Mouse (Mus musculus) midbrain, embryonic 12.5 days (tissue): ENCODE measurements around the gene Kcnj9. TPM values are rescaled to one million over a fixed set of nuclear protein-coding genes. Genes with fewer than 3 reads are reported as not detected.

Source experiments
- ATAC-seq: fragments of 200-750 bp; cut with Nextera tagmentation; 2 replicates; pipeline ENCODE4 v1.8.0; 2017; ENCODE audit warnings: low read depth, moderate TSS enrichment, moderate library complexity; ENCODE audit not compliant: low FRiP score
- H3K27ac ChIP-seq: fragments of 300-500 bp; sonication (generic); replicated peaks from 2 replicates; pipeline ENCODE4 v1.5.1; 2016; ENCODE audit warnings: mild to moderate bottlenecking
- H3K27me3 ChIP-seq: fragments of 300-500 bp; sonication (generic); 2 replicates; pipeline ENCODE4 v1.6.1; 2016; ENCODE audit warnings: mild to moderate bottlenecking
- H3K36me3 ChIP-seq: fragments of 300-500 bp; sonication (generic); 2 replicates; pipeline ENCODE4 v1.6.1; 2016
- H3K4me1 ChIP-seq: fragments of 300-500 bp; sonication (generic); 2 replicates; pipeline ENCODE4 v1.6.1; 2016
- H3K4me2 ChIP-seq: fragments of 300-500 bp; sonication (generic); replicated peaks from 2 replicates; pipeline ENCODE4 v1.6.1; 2016; ENCODE audit warnings: mild to moderate bottlenecking, moderate library complexity
- H3K4me3 ChIP-seq: fragments of 300-500 bp; sonication (generic); 2 replicates; pipeline ENCODE4 v1.5.1; 2016; ENCODE audit warnings: mild to moderate bottlenecking
- H3K9ac ChIP-seq: fragments of 300-500 bp; sonication (generic); replicated peaks from 2 replicates; pipeline ENCODE4 v1.6.1; 2016; ENCODE audit warnings: mild to moderate bottlenecking, moderate library complexity
- H3K9me3 ChIP-seq: fragments of 300-500 bp; sonication (generic); 2 replicates; pipeline ENCODE4 v1.6.1; 2016; ENCODE audit warnings: mild to moderate bottlenecking
- WGBS: fragments of 180-500 bp; shearing (Covaris S2); methylation state at CpG from one replicate; pipeline ENCODE4 v1.1.7; 2016; 5-methylcytosine and 5-hydroxymethylcytosine counted together
- polyA plus RNA-seq: library from polyadenylated mRNA; unstranded; fragments of >200 nt; fragmentation: Nextera tagmentation; extraction: Ambion mirVana; gene quantifications from 2 replicates; pipeline ENCODE4 v1.2.1, GENCODE M21; 2016

Gene Kcnj9
- polyA plus RNA-seq, 1 experiment from 2014 or later, result 2.7 TPM

DNA sequence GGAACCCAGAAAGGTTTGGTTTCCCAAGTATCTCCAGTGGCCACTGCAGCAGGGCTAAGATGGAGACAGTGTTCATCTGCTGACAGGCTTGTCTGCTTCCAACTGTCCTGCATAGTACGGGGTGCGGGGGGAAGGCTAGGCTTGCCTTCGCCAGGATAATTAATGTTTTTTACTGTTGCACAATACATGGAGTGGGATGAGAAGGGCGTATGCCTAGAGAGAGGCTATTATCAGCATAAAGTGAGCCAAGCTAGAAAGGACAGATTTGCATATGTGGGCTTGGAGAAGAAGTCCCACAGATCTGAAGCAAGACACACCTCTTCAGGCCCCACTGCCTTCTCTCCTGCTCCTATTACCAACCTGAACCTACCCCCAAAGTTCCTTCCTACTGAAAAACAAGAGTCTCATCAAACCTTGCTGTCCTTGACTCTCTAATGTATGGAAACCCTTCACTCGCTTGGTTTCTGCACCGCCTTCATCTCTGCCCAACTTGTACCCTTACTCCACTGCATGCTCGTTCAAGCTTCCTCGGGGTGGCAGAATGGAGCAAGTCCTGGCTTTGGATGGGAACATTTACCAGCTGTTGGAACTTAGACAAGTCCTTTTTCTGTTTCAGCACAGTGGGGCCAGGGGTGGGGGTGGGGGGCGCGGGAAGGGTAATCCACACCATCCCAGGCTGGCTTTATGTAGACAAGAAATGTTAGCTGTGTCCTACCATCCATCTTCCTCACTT lies 47.4 kb downstream of the Kcnj9 start:
- Histone ChIP-seq H3K9me3 (no peaks in the 10 kb centered on the region), H3K9ac (no peak overlapping the region), H3K4me3 (no peak overlapping the region), H3K4me2 (no peak overlapping the region), H3K4me1 (no peaks in the 10 kb centered on the region), H3K27ac (no peak overlapping the region), H3K36me3 (no peaks in the 10 kb centered on the region), H3K27me3 (peaks cover 10% of the 10 kb centered on the region; the same call in 1 of the 2 replicates)
- ATAC-seq, result no peak
- 90% methylated on average over 10 of the region's 10 CpGs for WGBS

DNA sequence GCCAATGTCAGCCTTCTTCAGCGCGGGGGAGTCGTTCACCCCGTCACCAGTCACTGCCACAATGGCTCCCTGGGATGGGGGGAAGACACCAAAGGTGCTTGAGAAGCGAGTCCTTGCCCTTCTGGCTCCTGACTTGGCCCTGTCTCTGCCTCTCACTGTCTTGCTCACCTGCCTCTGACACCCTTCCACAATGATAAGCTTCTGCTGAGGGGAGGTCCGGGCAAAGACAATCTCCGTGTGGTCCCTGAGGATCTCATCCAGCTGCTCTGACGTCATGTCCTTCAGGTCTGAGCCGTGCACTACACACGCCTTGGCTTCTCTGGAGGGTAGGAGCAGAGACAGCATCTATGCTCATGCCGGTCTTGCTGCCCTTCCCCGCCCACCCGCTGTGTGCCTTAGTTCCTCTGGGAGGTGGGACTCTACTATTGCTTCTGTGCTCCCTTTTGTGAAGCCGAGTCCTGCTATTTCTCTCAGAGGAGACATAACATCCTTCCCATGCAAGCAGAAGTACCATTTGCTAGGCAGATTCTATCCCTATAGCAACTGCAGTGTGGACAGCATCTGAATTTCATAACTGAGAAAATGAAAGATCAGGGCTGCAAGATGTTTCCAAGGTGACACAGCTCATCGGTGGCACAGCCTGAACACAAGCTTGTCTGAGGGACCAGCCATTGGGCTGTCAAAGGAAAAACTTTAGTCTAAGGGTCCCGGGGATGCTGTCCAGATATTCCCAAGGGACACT lies 49.2 kb downstream of the Kcnj9 start:
- Histone ChIP-seq H3K4me2 (no peak overlapping the region), H3K9me3 (no peaks in the 10 kb centered on the region), H3K4me3 (no peak overlapping the region), H3K9ac (no peak overlapping the region), H3K4me1 (no peaks in the 10 kb centered on the region), H3K27ac (no peak overlapping the region), H3K27me3 (peaks cover 6% of the 10 kb centered on the region; the same call in 1 of the 2 replicates), H3K36me3 (no peaks in the 10 kb centered on the region)
- no peak for ATAC-seq
- 73% methylated on average over 16 of the region's 16 CpGs for WGBS

DNA sequence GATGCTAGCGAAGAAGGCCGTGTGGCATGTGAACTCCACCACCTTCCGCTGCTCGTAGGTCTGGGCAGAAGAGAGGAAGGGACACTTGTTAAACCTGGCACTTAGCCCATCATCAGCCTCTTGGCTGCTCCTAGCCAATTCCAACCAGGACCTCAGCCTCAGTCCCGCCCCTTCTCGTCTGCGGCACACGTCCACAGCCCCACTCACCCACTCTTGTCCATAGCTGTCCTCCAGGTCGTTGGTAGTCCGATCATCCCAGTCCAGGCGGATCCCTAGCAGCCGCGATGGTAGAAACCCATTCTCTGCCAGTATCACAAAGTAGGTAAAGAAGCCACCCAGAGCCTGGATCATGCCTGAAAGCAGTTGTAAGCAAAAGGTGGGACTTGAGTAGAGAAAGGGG lies 50.8 kb downstream of the Kcnj9 start:
- Histone ChIP-seq H3K27ac (no peak overlapping the region), H3K9ac (no peak overlapping the region), H3K27me3 (peaks cover 3% of the 10 kb centered on the region), H3K9me3 (no peaks in the 10 kb centered on the region), H3K4me3 (no peak overlapping the region), H3K4me2 (no peak overlapping the region), H3K36me3 (no peaks in the 10 kb centered on the region), H3K4me1 (no peaks in the 10 kb centered on the region)
- 94% methylated on average over 13 of the region's 13 CpGs for WGBS
- no peak for ATAC-seq

DNA sequence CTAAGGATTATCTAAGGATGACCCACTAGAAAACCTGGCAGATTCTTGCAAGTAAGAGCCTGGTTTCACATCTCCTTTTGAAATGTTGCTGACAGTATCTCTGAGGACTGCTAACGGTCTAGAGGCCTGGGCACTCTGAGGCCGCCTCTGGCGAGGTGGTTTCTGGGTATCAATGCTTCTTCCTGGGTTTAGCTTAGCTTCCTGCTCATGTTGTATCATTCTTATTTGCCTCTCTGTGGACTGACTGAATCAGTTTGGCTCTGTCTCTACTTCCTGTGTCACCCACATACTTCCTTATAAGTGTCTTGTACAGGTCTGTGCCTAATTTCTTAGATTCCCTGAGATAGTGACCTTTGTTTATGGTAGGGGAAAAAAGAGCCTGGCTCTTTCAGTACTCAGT lies 51.9 kb downstream of the Kcnj9 start:
- Histone ChIP-seq H3K9me3 (no peaks in the 10 kb centered on the region), H3K36me3 (no peaks in the 10 kb centered on the region), H3K27ac (no peak overlapping the region), H3K4me3 (no peak overlapping the region), H3K9ac (no peak overlapping the region), H3K4me2 (no peak overlapping the region), H3K4me1 (no peaks in the 10 kb centered on the region), H3K27me3 (peaks cover 7% of the 10 kb centered on the region)
- no peak for ATAC-seq
- WGBS, result 82% methylated on average over 3 of the region's 3 CpGs

DNA sequence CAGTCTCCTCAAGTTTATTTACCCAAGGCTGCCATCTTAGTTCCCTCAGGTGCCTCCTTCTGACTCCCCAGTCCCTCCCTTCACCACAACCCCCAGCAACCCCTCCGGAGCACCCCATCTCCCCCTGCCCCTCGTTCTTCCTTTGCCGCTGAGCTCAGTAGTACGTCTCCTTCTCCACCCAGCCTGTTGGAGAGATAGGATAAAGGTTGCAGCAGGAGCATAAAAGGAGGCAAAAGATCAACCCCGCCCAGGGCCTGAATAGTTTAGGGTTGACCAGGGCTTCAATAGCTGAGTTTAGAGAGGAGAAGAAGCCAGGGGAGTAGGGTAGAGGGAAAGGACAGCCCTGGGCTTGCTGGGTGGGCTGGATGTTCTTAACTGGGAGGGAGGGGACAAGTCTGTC lies 54.6 kb downstream of the Kcnj9 start:
- 77% methylated on average over 5 of the region's 5 CpGs for WGBS
- H3K4me2 ChIP-seq, result no peak overlapping the region
- no peaks in the 10 kb centered on the region for H3K9me3 ChIP-seq
- peaks cover 7% of the 10 kb centered on the region for H3K27me3 ChIP-seq
- peaks cover 12% of the 10 kb centered on the region for H3K4me1 ChIP-seq
- no peak overlapping the region for H3K4me3 ChIP-seq
- no peak for ATAC-seq
- H3K9ac ChIP-seq, result no peak overlapping the region
- no peak overlapping the region for H3K27ac ChIP-seq
- no peaks in the 10 kb centered on the region for H3K36me3 ChIP-seq

DNA sequence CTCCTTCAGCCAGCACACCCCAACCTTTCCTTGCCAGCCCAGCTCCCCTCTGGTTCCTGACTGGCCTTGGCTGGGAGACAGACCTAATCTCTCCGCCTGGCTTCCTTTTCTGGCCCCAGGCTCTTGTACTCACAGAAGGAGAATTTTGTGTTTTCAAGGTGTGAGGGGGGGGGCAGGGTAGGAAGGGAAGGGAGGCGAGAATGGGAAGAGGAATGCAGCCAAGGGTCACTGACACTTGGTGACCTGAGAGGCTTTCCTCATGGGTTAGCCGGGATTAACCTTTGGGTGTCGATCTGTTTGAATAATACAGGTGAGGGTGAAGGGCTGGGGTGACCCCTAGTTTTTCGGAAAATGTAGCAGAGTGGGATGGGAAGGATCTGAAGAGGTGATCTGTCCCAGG lies 55.0 kb downstream of the Kcnj9 start:
- ATAC-seq, result no peak
- Histone ChIP-seq H3K36me3 (no peaks in the 10 kb centered on the region), H3K4me2 (no peak overlapping the region), H3K4me3 (no peak overlapping the region), H3K9me3 (no peaks in the 10 kb centered on the region), H3K27me3 (peaks cover 7% of the 10 kb centered on the region), H3K9ac (no peak overlapping the region), H3K4me1 (peaks cover 12% of the 10 kb centered on the region), H3K27ac (no peak overlapping the region)
- WGBS, result 69% methylated on average over 5 of the region's 5 CpGs

DNA sequence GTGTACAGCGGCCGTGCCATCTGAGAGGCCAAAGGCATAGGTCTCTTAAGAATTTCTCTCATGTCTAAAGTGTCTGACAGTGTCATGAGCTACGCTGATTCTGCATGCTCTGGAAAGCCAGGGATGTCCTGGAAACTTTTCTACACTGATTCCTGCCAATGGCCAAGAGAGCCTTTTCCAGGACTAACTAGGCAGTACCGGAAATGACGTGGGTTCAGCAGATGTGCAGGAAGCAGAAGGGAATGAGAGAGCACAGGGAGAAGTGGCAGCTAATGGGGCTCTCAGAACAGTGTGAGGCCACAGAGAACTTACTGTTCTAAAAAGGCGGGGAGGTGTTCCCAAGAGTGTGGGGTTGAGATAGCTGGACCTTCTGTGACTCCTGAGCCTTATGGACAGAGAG lies 55.7 kb downstream of the Kcnj9 start:
- ATAC-seq, result no peak
- peaks cover 12% of the 10 kb centered on the region for H3K4me1 ChIP-seq
- H3K9me3 ChIP-seq, result no peaks in the 10 kb centered on the region
- no peak overlapping the region for H3K4me2 ChIP-seq
- H3K9ac ChIP-seq, result no peak overlapping the region
- H3K27ac ChIP-seq, result no peak overlapping the region
- H3K4me3 ChIP-seq, result no peak overlapping the region
- 93% methylated on average over 6 of the region's 6 CpGs for WGBS
- peaks cover 7% of the 10 kb centered on the region for H3K27me3 ChIP-seq
- no peaks in the 10 kb centered on the region for H3K36me3 ChIP-seq

DNA sequence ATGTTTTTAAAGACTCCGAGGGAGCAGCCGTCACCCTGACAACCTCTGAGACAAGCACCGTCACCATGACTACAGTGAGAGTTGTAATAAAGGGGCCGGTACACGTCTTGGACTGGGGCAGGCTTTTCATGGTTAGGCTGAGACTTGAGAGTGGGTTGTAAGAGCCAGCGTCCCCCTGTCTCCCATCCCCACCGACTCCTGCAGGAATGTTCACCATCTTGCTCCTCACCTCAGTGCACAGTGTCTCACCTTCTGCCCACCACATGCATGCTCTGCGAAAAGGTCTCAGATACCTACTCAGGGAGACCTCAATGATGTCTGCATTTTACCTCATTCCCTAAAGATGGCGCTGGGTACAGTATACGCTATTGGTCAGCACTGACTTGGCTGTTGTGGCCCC lies 57.4 kb downstream of the Kcnj9 start:
- Histone ChIP-seq H3K9ac (no peak overlapping the region), H3K4me2 (peak overlapping the region; percentile 5; the same call in 1 of the 2 replicates), H3K4me3 (no peak overlapping the region), H3K27me3 (peaks cover 7% of the 10 kb centered on the region; the same call in 1 of the 2 replicates), H3K36me3 (no peaks in the 10 kb centered on the region), H3K27ac (no peak overlapping the region), H3K9me3 (no peaks in the 10 kb centered on the region), H3K4me1 (peaks cover 12% of the 10 kb centered on the region)
- 33% methylated on average over 10 of the region's 10 CpGs for WGBS
- ATAC-seq, result peak; percentile 87

DNA sequence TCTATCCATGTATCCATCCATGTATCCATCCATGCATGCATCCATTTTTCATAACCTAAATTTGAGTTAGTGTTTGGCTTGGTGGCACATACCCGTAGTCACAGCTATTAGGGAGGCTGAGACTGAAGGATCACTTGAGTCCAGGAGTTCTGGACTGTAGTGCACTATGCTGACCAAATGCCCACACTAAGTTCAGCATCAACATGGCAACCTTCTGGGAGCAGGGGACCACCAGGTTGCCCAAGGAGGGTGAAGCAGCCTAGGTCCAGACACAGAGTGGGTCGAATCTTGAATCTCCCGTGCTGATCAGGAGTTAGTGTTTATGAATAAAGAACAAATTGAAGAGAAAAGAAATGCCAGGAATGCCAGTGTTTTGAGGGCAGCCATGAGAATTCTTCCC lies 57.9 kb downstream of the Kcnj9 start:
- 74% methylated on average over 3 of the region's 3 CpGs for WGBS
- Histone ChIP-seq H3K4me1 (peaks cover 12% of the 10 kb centered on the region), H3K9me3 (no peaks in the 10 kb centered on the region), H3K36me3 (no peaks in the 10 kb centered on the region), H3K4me3 (no peak overlapping the region), H3K27ac (no peak overlapping the region), H3K9ac (no peak overlapping the region), H3K4me2 (peak overlapping the region; percentile 5; the same call in 1 of the 2 replicates), H3K27me3 (peaks cover 7% of the 10 kb centered on the region; the same call in 1 of the 2 replicates)
- ATAC-seq, result 0 out of 2 replicates have a peak, but pooled peaks have one; percentile 41

Other genes starting within 250 kb of the Kcnj9 start
- 219 and 220 TPM in 2 replicates for gene Copa, start 246.8 kb downstream of the Kcnj9 start, polyA plus RNA-seq
- 123 and 128 TPM in 2 replicates for gene Ncstn, start 246.5 kb downstream of the Kcnj9 start, polyA plus RNA-seq
- 168 and 185 TPM in 2 replicates for gene Pex19, start 202.6 kb downstream of the Kcnj9 start, polyA plus RNA-seq
- 130 and 133 TPM in 2 replicates for gene Dcaf8, start 181.2 kb downstream of the Kcnj9 start, polyA plus RNA-seq
- gene Pea15a, start 122.5 kb downstream of the Kcnj9 start, polyA plus RNA-seq, result 350 and 356 TPM in 2 replicates
- 1.9 and 2.1 TPM in 2 replicates for gene Casq1, start 109.5 kb downstream of the Kcnj9 start, polyA plus RNA-seq
- gene Atp1a4, start 70.9 kb downstream of the Kcnj9 start, polyA plus RNA-seq, result not detected in 2 replicates
- 103 and 106 TPM in 2 replicates for gene Igsf8, start 67.7 kb downstream of the Kcnj9 start, polyA plus RNA-seq
- gene Atp1a2, start 31.3 kb downstream of the Kcnj9 start, polyA plus RNA-seq, result 12.8 and 13.2 TPM in 2 replicates
- gene Kcnj10, start 11.9 kb upstream of the Kcnj9 start, polyA plus RNA-seq, result 0.64 and 0.85 TPM in 2 replicates
- 10.7 and 11.4 TPM in 2 replicates for gene Pigm, start 47.2 kb upstream of the Kcnj9 start, polyA plus RNA-seq
- gene Slamf9, start 146.0 kb upstream of the Kcnj9 start, polyA plus RNA-seq, result 0.18 TPM in 1 of 2 replicates, not detected in the other
- 86.1 and 99.3 TPM in 2 replicates for gene Igsf9, start 152.5 kb upstream of the Kcnj9 start, polyA plus RNA-seq
- 37.0 and 45.9 TPM in 2 replicates for gene Tagln2, start 170.7 kb upstream of the Kcnj9 start, polyA plus RNA-seq
- 1.2 TPM in 2 replicates for gene Cfap45, start 191.5 kb upstream of the Kcnj9 start, polyA plus RNA-seq
- 0.15 TPM in 1 of 2 replicates, not detected in the other for gene Vsig8, start 226.6 kb upstream of the Kcnj9 start, polyA plus RNA-seq